Mouse (Mus musculus): ENCODE measurements around the gene Olfr971.
"Not testable (repeated sequence)": the region's sequence is repeated elsewhere in the genome, so short reads cannot be mapped to it uniquely, and the experiment has no call there.

The Olfr971 gene

DNA sequence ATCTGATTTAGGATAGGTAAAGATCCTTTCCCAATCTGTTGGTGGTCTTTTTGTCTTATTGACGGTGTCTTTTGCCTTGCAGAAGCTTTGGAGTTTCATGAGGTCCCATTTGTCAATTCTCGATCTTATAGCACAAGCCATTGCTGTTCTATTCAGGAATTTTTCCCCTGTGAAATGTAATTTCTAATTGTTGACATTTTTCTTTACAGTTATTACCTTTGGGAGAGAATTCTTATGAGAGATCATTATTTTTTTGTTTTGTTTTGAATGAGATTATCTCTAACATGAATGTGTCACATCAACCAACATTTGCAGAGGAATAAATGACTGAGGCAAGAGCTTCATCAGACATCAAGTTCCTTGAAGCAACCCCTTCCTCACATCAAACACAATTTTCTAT lies at the start of gene Olfr971:
Gene Olfr971, plus strand, starts transcription at position 301 of the 400 bp plus-strand sequence.
- not testable (repeated sequence) for DNase-seq (ENCODE audit: low spot score)

DNA sequence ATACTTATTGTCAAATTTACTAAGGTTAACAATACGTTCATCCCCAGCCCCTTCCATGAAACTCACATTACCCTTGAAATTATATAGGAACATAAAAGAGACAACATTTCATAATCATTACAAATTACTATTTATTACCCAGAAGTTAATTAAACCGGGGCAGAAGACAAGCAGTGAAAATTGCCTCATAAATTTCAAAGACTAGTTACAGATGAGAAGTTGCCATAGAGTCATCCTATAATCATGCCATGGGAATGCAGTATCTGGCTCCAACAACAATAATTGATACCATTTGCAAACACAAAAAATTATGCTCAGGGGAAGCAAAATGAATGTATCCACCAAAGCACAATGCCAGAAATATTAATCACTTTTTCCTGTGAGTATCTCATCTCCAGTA lies 46.1 kb upstream of the Olfr971 start, which contains the start of gene Olfr969:
Gene Olfr969, plus strand, starts transcription at position 388 of the 400 bp plus-strand sequence.
- no peak for DNase-seq (ENCODE audit: low spot score)

DNA sequence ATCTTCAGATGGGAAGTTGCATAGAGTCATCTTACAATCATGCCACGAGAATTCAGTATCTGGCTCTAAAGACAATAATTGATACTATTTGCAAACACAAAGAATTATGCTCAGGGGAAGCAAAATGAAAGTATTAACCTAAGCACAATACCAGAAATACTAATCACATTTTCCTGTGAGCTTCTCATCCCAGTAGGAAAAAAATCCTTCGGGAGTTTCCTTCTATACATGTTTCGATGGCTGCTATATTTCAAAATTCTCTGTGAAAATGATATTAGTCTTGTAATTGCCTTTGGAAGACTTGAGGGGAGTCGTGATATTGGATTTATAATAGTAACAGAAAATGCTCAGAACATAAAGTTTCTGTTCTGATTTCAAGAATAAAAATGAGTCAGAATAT lies 28.1 kb upstream of the Olfr971 start, which contains the start of gene Olfr970:
Gene Olfr970, plus strand, starts transcription at position 301 of the 400 bp plus-strand sequence.
- no peak for DNase-seq (ENCODE audit: low spot score)

DNA sequence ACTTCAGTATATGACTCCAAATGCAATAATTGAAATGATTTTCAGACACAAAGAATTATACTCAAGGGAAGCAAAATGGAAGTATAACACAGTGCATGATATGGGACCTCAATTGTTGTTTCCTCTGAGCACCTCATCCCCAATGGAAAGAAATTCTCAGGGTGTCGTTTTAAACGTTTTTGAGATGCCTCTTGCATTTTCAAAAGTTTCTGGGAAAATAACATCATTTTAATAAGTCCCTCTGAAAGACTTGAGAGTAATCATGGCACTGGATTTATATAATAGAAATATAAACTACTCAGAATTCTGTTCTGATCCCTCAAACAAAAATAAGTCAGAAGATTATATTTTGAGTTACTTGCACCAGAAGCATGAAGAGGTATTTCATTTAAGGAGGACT lies 29.4 kb downstream of the Olfr971 start, which contains the start of gene Olfr972:
Gene Olfr972, plus strand, starts transcription at position 301 of the 400 bp plus-strand sequence.
- DNase-seq (ENCODE audit: low spot score): no peak

DNA sequence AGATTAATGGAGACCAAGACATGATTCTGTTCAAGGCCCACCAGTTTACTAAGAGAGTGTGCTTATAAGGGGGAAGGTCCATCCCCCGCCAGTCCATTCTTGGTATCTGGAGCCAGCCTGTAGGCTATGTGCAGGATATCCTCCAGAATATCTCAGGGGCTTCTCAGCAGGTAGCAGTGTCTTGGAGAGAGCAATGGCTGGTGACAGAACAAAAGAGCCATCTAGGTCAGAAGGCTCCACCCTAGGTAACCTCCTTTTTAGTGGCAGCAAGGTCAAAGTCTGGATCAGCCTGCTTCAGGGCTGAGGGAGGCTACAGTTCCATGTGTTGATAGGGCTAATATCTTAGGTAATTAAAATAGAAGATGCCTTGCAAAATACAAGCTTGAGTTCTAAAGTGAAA lies 35.3 kb downstream of the Olfr971 start:
- not testable (repeated sequence) for DNase-seq (ENCODE audit: low spot score)

DNA sequence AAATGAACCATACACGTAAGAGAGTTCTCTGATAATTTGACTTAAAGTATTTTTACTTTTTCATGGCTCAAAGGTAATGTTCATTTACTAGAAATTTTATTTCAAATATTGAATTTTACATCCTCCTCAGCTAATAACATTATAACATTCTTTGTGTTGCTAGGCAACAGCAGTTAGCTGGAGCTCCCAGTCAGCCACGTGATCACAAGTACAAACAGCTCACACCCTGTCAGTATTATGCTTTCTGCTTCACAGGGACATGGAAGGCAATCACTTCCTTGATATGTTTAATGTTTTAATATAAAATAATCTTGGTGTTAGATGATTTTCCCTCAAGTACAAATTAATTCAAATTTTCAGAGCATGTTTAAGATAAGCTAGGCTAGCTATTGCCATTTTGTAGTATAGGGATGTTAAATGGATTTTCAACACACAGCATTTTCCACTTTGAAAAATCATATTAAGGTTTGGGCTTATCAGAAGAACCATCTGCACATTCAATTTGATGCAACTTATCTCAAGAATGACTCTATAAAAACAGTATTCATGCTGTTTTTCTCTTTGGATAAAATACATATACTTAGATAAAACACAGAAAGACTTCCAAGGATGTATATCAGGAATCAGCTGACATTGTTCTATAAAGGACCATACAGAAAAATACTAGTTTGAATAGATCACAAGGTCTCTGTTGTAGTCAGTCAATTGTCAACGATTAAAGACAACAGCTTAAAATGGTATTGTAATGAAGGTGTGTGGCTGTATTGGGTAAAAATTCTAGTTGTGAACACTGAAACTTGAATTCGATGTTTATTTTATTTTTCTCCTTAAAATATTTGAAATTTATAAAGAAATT lies 41.1 kb downstream of the Olfr971 start:
- DNase-seq (ENCODE audit: low spot score): not testable (repeated sequence)

All from testis, postnatal 10 days (tissue).